Mouse (Mus musculus) spleen, postnatal 4 days (tissue): Measurements from ENCODE around the gene Dcaf6.

Experiments used
- DNase-seq, 2 experiments: peaks; one replicate each; pipeline ENCODE4 v3.0.0; 2022; ENCODE audit warnings: low spot score in 2 of 2

Dcaf6 gene

GRCm38 (mm10) chr1:165321891-165322290 is 138.4 kb downstream of the Dcaf6 start:
- DNase-seq, result no peak

- DNase-seq, result no peak
Measured at GRCm38 (mm10) chr1:165321393-165321861, 138.8 kb downstream of the Dcaf6 start.

- DNase-seq, result peak; percentile 60 to 87
Measured at GRCm38 (mm10) chr1:165320141-165320934, 139.9 kb downstream of the Dcaf6 start.

- no peak for DNase-seq
Measured at GRCm38 (mm10) chr1:165316361-165316760, 143.9 kb downstream of the Dcaf6 start.

GRCm38 (mm10) chr1:165308180-165308579 is 152.1 kb downstream of the Dcaf6 start:
- no peak for DNase-seq

- DNase-seq, result no peak
Measured at GRCm38 (mm10) chr1:165304341-165304740, 155.9 kb downstream of the Dcaf6 start.

GRCm38 (mm10) chr1:165303209-165303608 is 157.1 kb downstream of the Dcaf6 start:
- no peak for DNase-seq

GRCm38 (mm10) chr1:165302455-165303208 is 157.6 kb downstream of the Dcaf6 start:
- DNase-seq, result no peak

GRCm38 (mm10) chr1:165301567-165301966 is 158.7 kb downstream of the Dcaf6 start:
- no peak for DNase-seq

GRCm38 (mm10) chr1:165301108-165301507 is 159.2 kb downstream of the Dcaf6 start:
- DNase-seq, result no peak

GRCm38 (mm10) chr1:165295489-165295888 is 164.8 kb downstream of the Dcaf6 start, which contains the start of gene Gpr161:
Gene Gpr161 (plus strand): TSS chr1:165295789.
- no peak for DNase-seq

- DNase-seq, result no peak
Measured at GRCm38 (mm10) chr1:165291606-165292005, 168.7 kb downstream of the Dcaf6 start.

GRCm38 (mm10) chr1:165289831-165290230 is 170.4 kb downstream of the Dcaf6 start:
- DNase-seq, result peak; percentile 39 to 71

- DNase-seq, result no peak
Measured at GRCm38 (mm10) chr1:165288165-165288564, 172.1 kb downstream of the Dcaf6 start.

GRCm38 (mm10) chr1:165284096-165284495 is 176.2 kb downstream of the Dcaf6 start:
- DNase-seq, result no peak

GRCm38 (mm10) chr1:165282967-165283345 is 177.3 kb downstream of the Dcaf6 start:
- DNase-seq, result no peak

- no peak for DNase-seq
Measured at GRCm38 (mm10) chr1:165282222-165282966, 177.9 kb downstream of the Dcaf6 start.

GRCm38 (mm10) chr1:165281351-165282221 is 178.7 kb downstream of the Dcaf6 start:
- peak; percentile 28 to 74 for DNase-seq

- no peak for DNase-seq
Measured at GRCm38 (mm10) chr1:165280741-165281140, 179.5 kb downstream of the Dcaf6 start.
